Mouse (Mus musculus): ENCODE results near the gene Ikbke. TPM values are rescaled to one million over a fixed set of nuclear protein-coding genes. Genes with fewer than 3 reads are reported as not detected.

The Ikbke gene
- polyA plus RNA-seq, 1 experiment: 15.3 TPM

GRCm38 (mm10) chr1:131224848-131225471 lies 54.4 kb downstream of the Ikbke start:
- Histone ChIP-seq H3K4me1 (ENCODE audit: control insufficient read depth, insufficient read depth, low read length) (no peaks in the 10 kb centered on the region), H3K4me3 (replicated peaks; ENCODE audit: extremely low read depth, low read depth, low read length) (no peak overlapping the region)
- TF ChIP-seq POLR2A (IDR thresholded peaks at IDR 0.05; ENCODE audit: borderline replicate concordance, extremely low read depth, low read depth, low read length): no peak
- TF ChIP-seq CTCF (IDR thresholded peaks at IDR 0.05; ENCODE audit: insufficient read depth, low read length): no peak
- 59% methylated on average over 12 of the region's 12 CpGs for WGBS
- no peak for DNase-seq

DNA sequence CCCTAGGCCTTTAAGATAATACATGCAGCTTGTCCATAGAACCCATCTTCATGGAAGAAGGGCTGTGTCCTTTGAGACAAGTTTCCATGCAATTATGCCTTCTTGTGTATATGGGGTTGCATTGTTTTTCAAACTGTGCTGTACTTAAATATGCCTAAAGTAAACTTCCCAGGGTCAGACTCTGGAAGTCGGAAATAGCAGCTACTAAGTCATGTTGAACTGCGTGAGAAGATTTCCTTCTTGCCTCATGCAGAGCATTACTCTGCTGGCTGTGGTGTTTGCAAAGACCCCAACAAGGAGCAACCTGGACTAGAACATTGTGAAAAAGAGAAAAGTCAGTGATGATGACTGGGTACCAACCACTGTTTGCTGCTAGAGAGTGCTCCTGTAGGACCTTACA lies 56.1 kb downstream of the Ikbke start:
- Histone ChIP-seq H3K4me3 (replicated peaks; ENCODE audit: extremely low read depth, low read depth, low read length) (no peak overlapping the region), H3K4me1 (ENCODE audit: control insufficient read depth, insufficient read depth, low read length) (no peaks in the 10 kb centered on the region)
- WGBS: 61% methylated on average over 2 of the region's 2 CpGs
- no peak for DNase-seq
- TF ChIP-seq POLR2A (IDR thresholded peaks at IDR 0.05; ENCODE audit: borderline replicate concordance, extremely low read depth, low read depth, low read length) (no peak), CTCF (IDR thresholded peaks at IDR 0.05; ENCODE audit: insufficient read depth, low read length) (no peak)

- TF ChIP-seq POLR2A (IDR thresholded peaks at IDR 0.05; ENCODE audit: borderline replicate concordance, extremely low read depth, low read depth, low read length) (no peak), CTCF (IDR thresholded peaks at IDR 0.05; ENCODE audit: insufficient read depth, low read length) (no peak)
- 78% methylated on average over 13 of the region's 13 CpGs for WGBS
- H3K4me1 ChIP-seq (ENCODE audit: control insufficient read depth, insufficient read depth, low read length): no peaks in the 10 kb centered on the region
- H3K4me3 ChIP-seq (replicated peaks; ENCODE audit: extremely low read depth, low read depth, low read length): no peak overlapping the region
- DNase-seq: no peak
Measured at GRCm38 (mm10) chr1:131221822-131222590, 57.4 kb downstream of the Ikbke start.

GRCm38 (mm10) chr1:131218933-131219332 lies 60.5 kb downstream of the Ikbke start:
- no peak overlapping the region for H3K4me3 ChIP-seq (replicated peaks; ENCODE audit: extremely low read depth, low read depth, low read length)
- DNase-seq: no peak
- 87% methylated on average over 11 of the region's 11 CpGs for WGBS
- H3K4me1 ChIP-seq (ENCODE audit: control insufficient read depth, insufficient read depth, low read length): no peaks in the 10 kb centered on the region
- TF ChIP-seq POLR2A (IDR thresholded peaks at IDR 0.05; ENCODE audit: borderline replicate concordance, extremely low read depth, low read depth, low read length) (no peak), CTCF (IDR thresholded peaks at IDR 0.05; ENCODE audit: insufficient read depth, low read length) (no peak)

DNA sequence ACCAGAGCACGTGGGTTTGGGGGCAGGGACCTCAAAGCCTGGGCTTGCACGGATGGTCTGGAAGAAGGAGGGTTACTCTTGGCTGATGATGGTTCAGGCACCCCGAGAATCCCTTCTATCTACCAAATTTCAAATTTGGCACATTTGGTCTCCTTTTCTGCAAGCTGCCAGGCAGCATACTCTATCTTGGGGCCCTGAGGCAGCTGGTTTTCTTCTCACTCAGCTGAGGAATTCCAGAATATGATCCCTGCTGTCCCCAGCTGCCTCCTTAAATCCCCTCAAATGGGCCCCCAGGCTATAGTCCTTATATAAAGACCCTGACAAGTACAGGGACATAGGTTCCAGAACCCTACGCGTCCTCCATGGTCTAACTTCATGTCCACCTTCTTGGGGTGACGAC lies 66.0 kb downstream of the Ikbke start:
- 63% methylated on average over 6 of the region's 6 CpGs for WGBS
- no peak for DNase-seq
- no peak overlapping the region for H3K4me3 ChIP-seq (replicated peaks; ENCODE audit: extremely low read depth, low read depth, low read length)
- no peaks in the 10 kb centered on the region; the same call in 1 of the 2 replicates for H3K4me1 ChIP-seq (ENCODE audit: control insufficient read depth, insufficient read depth, low read length)
- TF ChIP-seq POLR2A (IDR thresholded peaks at IDR 0.05; ENCODE audit: borderline replicate concordance, extremely low read depth, low read depth, low read length) (no peak), CTCF (IDR thresholded peaks at IDR 0.05; ENCODE audit: insufficient read depth, low read length) (no peak)

GRCm38 (mm10) chr1:131212956-131213355 lies 66.5 kb downstream of the Ikbke start:
- TF ChIP-seq CTCF (IDR thresholded peaks at IDR 0.05; ENCODE audit: insufficient read depth, low read length) (no peak), POLR2A (IDR thresholded peaks at IDR 0.05; ENCODE audit: borderline replicate concordance, extremely low read depth, low read depth, low read length) (no peak)
- 29% methylated on average over 5 of the region's 5 CpGs for WGBS
- Histone ChIP-seq H3K4me1 (ENCODE audit: control insufficient read depth, insufficient read depth, low read length) (no peaks in the 10 kb centered on the region; the same call in 1 of the 2 replicates), H3K4me3 (replicated peaks; ENCODE audit: extremely low read depth, low read depth, low read length) (no peak overlapping the region)
- DNase-seq: no peak

- no peak for TF ChIP-seq POLR2A (IDR thresholded peaks at IDR 0.05; ENCODE audit: borderline replicate concordance, extremely low read depth, low read depth, low read length)
- no peak for TF ChIP-seq CTCF (IDR thresholded peaks at IDR 0.05; ENCODE audit: insufficient read depth, low read length)
- WGBS: 84% methylated on average over 1 of the region's 1 CpGs
- no peaks in the 10 kb centered on the region; the same call in 1 of the 2 replicates for H3K4me1 ChIP-seq (ENCODE audit: control insufficient read depth, insufficient read depth, low read length)
- H3K4me3 ChIP-seq (replicated peaks; ENCODE audit: extremely low read depth, low read depth, low read length): no peak overlapping the region
- DNase-seq: no peak
Measured at GRCm38 (mm10) chr1:131211655-131212054, 67.8 kb downstream of the Ikbke start.

DNA sequence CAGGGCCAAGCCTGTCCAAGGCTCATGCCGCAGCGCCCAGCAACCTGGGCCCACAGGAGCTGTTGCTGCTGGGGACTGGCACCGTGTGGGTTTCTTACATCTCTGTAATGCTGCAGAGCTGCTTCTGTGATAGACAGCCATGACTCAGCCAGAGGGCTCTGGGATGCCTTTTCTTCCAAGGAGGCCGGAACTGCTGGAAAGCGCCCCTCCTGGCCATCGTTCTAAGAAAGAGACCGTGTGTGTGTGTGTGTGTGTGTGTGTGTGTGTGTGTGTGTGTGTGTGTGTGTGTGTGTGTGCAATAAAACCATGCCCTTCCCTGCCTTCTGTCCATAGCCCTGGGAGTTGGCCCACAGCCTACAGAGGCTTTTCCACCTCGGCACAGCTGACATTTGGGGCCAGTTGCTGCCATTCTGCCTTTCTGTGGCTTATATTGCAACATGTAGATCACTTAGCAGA lies 69.4 kb downstream of the Ikbke start:
- 60% methylated on average over 8 of the region's 8 CpGs for WGBS

DNA sequence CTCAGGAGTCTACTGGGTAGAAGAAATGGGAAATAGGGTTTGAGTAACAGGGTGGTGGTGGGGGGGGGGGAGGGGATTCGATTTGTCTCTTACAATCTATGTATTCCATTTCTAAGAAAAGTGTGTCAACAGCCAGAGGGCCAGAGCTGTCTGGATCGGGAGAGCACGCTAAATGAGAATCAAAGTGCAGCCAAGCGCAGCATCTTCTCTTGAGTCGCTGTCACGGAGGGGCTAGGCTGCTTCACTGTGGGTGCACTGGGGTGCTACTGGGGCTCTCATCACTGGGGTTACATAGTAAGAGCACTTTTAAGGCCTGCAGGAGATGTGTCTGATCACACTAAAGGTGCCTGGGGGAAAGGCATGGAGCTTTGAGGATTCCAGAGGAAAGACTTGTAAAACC lies 70.6 kb downstream of the Ikbke start:
- WGBS: 97% methylated on average over 6 of the region's 6 CpGs
- Histone ChIP-seq H3K4me1 (ENCODE audit: control insufficient read depth, insufficient read depth, low read length) (no peaks in the 10 kb centered on the region; the same call in 1 of the 2 replicates), H3K4me3 (replicated peaks; ENCODE audit: extremely low read depth, low read depth, low read length) (no peak overlapping the region)
- no peak for DNase-seq
- TF ChIP-seq POLR2A (IDR thresholded peaks at IDR 0.05; ENCODE audit: borderline replicate concordance, extremely low read depth, low read depth, low read length) (no peak), CTCF (IDR thresholded peaks at IDR 0.05; ENCODE audit: insufficient read depth, low read length) (no peak)

More for the DNA sequence above, 69.4 kb downstream of the Ikbke start:
- no peak for DNase-seq
- TF ChIP-seq POLR2A (IDR thresholded peaks at IDR 0.05; ENCODE audit: borderline replicate concordance, extremely low read depth, low read depth, low read length): no peak
- no peak overlapping the region for H3K4me3 ChIP-seq (replicated peaks; ENCODE audit: extremely low read depth, low read depth, low read length)
- H3K4me1 ChIP-seq (ENCODE audit: control insufficient read depth, insufficient read depth, low read length): no peaks in the 10 kb centered on the region; the same call in 1 of the 2 replicates

GRCm38 (mm10) chr1:131208081-131208480 lies 71.3 kb downstream of the Ikbke start:
- no peaks in the 10 kb centered on the region for H3K4me1 ChIP-seq (ENCODE audit: control insufficient read depth, insufficient read depth, low read length)
- H3K4me3 ChIP-seq (replicated peaks; ENCODE audit: extremely low read depth, low read depth, low read length): no peak overlapping the region
- no peak for TF ChIP-seq POLR2A (IDR thresholded peaks at IDR 0.05; ENCODE audit: borderline replicate concordance, extremely low read depth, low read depth, low read length)
- no peak for TF ChIP-seq CTCF (IDR thresholded peaks at IDR 0.05; ENCODE audit: insufficient read depth, low read length)
- WGBS: 91% methylated on average over 5 of the region's 5 CpGs
- no peak for DNase-seq
